Mouse (Mus musculus) MEL-GATA-1-ER (cell line): Measurements from ENCODE around the gene Sez6l.

ENCODE experiments used
- DNase-seq: peaks from one replicate; pipeline ENCODE4 v3.0.0-alpha.2; 2012; ENCODE audit warnings: low read depth; ENCODE audit errors: extremely low read depth

Sez6l gene

GRCm38 (mm10) chr5:112586071-112586470 is 9.1 kb upstream of the Sez6l start:
- no peak for DNase-seq

GRCm38 (mm10) chr5:112584155-112584769 is 7.3 kb upstream of the Sez6l start:
- no peak for DNase-seq

DNA sequence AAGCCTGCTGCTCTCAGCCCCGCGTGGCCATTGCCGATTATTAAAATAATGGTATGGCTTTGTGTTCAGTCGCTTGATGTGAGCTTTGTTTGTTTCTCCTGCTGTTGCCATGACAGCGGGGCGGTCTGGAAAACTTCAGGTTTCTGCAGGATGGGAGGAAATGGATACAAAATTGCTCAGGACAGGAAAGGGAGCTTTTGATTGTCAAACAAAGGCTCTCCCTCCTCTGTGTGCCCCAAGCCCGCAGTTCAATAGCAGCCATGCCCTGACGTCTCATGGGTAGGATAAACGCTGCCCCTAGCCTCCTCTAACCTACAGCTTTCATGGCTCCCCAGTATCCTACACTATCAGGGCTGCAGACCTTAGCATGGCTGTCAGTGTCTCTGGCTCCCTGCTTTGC is 6.3 kb upstream of the Sez6l start:
- no peak for DNase-seq

DNA sequence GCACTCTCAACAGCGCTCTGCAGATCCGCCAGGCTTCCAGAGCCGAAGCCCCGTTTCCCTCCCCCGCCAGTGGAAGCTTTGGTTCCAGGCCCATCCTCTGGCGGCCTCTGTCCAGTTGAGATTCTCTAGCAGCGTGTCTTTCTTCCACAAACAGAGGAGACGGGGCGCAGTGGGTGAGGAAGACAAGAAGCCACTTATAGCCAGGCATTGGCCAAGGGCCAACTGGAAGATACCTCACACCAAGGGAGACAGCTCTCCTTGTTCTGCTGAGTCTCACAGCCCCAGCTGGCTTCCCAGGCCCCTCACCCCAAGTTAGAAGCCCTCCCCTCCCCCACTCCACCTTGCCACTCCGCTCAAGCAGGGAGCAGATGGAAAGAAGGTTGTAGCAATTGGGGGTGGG is 765 bp upstream of the Sez6l start:
- no peak for DNase-seq

DNA sequence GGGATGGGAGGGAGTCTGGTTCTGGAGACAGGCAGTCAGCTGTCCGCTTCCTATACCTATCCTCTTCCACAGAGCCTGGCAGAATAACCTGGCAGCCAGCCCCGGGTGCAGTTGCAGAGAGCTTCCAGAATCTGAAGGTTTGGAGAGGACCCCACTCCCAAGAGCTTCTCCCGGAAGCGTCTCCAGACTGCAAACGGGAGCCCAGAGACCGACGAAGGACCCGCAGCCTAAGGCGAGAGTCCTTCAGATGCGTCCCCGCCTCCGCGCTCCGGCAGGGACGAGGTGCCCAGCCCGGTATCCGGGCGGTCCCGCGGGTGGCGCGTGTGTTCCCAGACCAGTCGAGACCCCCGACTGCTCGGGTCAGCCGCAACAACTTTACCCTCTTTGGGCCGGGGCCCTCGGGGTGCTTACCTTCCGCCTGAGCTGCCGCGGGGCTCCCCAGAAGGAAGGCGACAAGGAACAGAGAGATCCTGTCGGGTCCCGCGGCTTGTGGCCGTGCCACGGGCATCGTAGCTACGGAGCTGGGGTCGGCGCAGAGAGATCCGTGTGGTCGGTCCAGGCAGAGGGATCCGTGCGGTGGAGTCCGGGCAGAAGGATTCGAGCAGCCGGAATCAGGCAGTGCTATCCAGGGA is 508 bp downstream of the Sez6l start:
- DNase-seq = no peak

- DNase-seq = no peak
These were observed 1.7 kb downstream of the Sez6l start for GRCm38 (mm10) chr5:112575151-112575915.

DNA sequence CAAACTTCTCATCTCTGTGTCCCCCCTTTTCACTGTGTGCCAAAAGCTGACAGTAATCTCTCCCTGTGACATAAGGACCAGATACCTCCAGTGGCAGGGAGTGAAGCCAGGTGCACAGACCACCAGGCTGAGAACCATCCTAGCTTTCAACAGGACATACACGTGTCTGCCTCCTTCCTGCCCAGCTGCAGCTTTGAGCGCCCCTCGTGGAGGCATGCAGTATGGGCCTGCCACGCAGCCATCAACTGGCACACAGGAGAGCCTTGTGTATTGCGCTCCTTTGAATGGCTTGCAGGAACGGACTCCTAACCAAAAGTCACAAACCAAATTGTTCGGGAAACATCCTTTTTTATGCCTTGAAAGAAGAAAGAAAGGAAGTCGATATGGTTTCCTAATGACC is 3.1 kb downstream of the Sez6l start:
- DNase-seq = no peak

GRCm38 (mm10) chr5:112572217-112572616 is 4.8 kb downstream of the Sez6l start:
- DNase-seq = no peak

DNA sequence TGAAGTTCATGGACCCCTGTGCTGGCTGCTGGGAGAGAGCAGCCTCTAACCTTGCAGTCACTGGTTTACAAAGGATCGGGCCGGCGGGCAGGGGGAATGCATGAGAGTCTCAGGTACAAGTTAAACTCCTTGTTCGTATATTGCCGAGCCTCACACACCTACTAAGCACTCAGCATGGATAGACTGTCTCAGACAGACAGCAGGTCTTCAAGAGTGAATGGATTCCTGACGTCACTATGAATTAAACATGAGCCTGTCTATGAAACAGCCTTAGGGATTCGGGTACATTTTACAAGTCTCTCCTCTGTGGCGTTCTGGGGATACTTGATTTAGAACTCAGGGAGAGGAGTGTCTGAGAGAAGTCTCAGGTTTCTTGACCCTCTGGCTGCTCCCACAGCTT is 11.5 kb downstream of the Sez6l start:
- DNase-seq = no peak

DNA sequence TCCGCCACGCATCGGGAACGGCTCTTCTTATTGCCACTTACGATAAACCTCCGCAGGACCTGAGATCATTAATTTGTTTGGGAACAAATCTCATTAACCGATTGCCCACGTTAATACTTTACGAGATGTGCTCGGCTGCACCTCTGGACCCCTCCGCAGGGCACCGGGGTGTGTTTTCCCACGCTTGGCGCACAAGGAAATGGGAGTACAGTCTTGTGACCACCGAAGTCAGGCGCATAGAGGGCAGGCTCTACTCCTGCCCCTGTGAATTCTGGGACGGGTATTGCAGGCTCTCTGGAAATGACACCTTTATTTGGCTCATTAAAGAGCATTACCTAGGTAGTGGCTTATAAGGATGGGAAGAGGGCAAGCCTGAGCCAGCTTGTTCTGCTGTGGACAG is 11.9 kb downstream of the Sez6l start:
- no peak for DNase-seq

GRCm38 (mm10) chr5:112560869-112561499 is 16.0 kb downstream of the Sez6l start:
- no peak for DNase-seq

DNA sequence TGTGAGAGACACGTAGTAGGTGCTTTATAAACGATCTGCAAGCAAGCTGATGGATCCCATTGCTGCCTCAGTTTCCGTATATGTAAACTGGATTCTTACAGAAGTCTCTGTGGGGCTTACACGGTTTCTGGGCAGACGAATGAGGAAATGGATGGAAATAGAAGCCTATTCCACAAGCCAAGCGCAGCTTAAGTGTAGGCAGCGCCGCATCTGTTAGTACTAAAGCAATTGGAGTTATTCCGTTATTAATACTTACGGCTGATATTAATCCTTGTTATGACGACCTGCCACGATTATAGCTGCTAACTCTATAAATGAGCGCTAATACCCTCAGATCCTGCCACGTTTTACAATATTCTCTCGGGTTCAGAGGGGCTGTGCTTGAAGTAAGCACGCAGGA is 16.8 kb downstream of the Sez6l start:
- DNase-seq = no peak

GRCm38 (mm10) chr5:112557396-112557795 is 19.6 kb downstream of the Sez6l start:
- DNase-seq = no peak

GRCm38 (mm10) chr5:112556640-112557039 is 20.3 kb downstream of the Sez6l start:
- DNase-seq = no peak

- DNase-seq = no peak
These were observed 22.5 kb downstream of the Sez6l start for GRCm38 (mm10) chr5:112554508-112554907.

DNA sequence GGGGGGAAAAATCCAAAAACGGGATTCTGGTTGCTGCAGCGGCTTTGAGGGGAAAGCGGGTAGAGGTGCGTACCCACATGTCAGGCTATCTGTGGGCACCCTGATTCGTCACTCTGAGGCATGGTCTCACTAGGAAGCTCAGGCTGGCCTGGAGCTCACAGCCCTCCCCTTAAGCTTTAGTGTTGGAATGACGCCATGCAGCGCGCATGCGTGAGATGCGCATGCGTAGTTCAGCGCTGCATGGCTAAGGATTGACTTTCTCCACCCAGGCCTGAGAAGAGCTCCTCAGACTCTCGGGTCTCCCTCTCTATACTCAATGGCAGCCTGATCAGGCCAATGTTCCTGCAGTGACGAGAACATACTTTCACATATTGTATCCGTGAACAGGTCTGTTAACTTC is 24.2 kb downstream of the Sez6l start:
- DNase-seq = no peak

GRCm38 (mm10) chr5:112551975-112552728 is 24.8 kb downstream of the Sez6l start:
- no peak for DNase-seq

DNA sequence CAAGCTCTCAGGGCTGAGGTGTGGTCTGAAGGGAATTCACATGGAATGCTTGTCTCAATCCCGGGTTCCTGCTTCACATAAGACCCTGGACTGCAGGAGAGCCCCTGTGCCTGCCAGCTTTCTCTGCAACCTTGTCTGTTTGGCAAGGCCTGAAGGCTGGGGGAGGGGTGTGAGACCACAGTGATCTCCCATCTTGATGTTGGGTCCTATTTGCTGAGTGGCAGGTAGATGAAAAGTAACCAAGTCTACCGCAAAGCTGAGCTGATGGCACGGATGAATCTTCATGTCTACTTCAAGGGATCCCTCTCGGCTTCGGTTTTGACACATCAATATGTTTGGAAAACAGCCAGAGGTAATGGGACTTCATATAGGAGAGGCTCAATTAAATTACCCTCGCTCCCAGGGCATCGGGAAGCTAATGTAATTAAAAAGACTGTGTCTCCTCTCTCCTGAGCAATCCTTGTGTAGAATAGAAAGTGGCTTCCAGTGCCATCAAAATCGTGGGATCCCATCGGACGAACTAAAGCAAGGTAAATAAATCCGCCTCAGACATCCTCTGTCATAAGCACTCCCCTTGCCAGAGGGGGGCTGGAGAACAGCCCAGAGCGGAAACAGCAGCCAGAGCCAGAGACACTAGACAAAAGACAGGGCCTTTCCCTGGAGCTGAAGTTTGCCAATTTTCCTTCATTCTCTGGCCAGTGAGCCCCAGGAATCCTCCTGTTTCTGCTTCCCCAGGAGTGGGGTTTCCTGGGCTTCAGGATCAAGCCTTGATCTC is 28.0 kb downstream of the Sez6l start:
- no peak for DNase-seq

GRCm38 (mm10) chr5:112546771-112547170 is 30.2 kb downstream of the Sez6l start:
- no peak for DNase-seq

DNA sequence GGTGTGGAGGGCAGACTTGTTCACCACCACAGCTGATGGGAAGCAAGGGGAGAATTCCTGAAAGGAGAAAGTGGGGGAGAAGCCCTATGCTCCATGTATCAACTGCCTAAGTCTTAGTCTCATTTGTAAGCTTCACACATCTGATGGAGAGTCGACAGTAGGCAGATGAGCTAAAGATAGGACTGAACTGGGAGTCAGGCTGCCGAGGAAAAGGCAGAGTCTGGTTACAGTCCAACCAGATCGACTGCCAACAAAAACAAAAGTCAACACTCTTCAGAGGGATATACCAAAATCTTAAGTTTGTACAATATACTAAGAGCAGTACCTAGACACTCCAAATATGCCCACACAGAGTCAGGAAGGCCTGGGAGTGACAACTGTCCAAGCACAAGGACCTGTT is 38.7 kb downstream of the Sez6l start:
- DNase-seq = no peak

DNA sequence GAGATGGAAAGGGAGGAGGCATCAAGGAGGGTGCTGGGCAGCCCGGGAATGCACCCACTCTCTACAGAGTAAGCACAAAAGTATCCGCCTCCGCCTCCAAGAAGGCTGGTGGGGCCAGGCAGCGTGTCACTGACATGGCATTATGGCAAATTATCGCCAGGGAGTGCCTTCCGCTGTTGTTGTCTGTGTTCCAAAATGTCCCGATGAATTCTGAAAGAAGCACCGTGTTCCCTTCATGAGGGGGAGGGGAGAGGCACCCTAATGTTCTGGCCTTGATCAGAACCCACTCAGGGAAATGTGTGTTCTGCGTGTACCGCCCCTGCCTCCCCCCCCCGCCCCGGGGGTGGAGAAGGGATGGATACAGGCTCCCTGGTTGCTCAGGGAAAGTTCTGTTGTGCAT is 41.1 kb downstream of the Sez6l start:
- no peak for DNase-seq
